Mouse (Mus musculus): ENCODE measurements around the gene Ccdc58.

DNA sequence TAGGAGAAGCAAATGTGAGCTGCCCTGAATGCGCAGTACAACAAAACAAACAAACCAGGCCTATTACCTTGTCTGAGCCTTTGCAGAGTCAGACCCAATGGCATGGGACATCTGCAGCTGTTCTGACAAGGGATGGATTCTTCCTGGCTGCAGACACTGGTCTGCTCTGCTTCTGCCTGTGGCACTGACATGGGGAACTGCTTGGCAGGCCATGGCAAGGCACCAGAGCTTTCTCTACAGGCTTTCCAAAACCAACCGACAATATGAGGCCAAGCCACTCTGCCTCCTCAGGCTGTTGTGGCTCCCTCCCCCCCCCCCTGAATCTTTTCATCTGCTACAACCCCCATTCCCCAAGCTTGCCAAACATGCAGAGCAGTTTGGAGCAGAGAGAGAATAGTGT lies 8.2 kb upstream of the Ccdc58 start:
- TF ChIP-seq POLR2A (IDR thresholded peaks at IDR 0.05; ENCODE audit: low read depth, low read length) (no peak), CTCF (IDR thresholded peaks at IDR 0.05; ENCODE audit: borderline replicate concordance, insufficient read depth, low read length) (no peak)
